ENCODE assay signal across 17 mouse cellular contexts in genomic region chr4:87936326-87936725, GRCm38 (mm10).
A peak's percentile ranks its signal among the peaks of the same experiment; 100 is the strongest.
DNase-seq lines count a peak whose midpoint lies in the region.
"Had no signal": no experiment of that assay in that cellular context is flagged by ENCODE, and none has a peak within 500 bp of the region (broad histone marks: within the 10 kb centered on the region; RNA-seq: fewer than 3 reads in every experiment).

No protein-coding gene starts in this region.

- WGBS in heart, embryonic 10.5 days: 77% methylated on average over 2 of the region's 2 CpGs
- 88% methylated on average over 2 of the region's 2 CpGs for WGBS in embryonic facial prominence, embryonic 10.5 days

- no peak overlapping the region for H3K4me3 ChIP-seq in heart, embryonic 10.5 days
- no peak overlapping the region for H3K4me3 ChIP-seq in embryonic facial prominence, embryonic 10.5 days
- H3K4me3 ChIP-seq: embryonic facial prominence, embryonic 13.5 days; forebrain, embryonic 12.5 days; liver, embryonic 13.5 days; myocyte had no signal

- no peaks in the 10 kb centered on the region for H3K36me3 ChIP-seq in heart, embryonic 10.5 days
- H3K36me3 ChIP-seq in embryonic facial prominence, embryonic 10.5 days (replicated peaks): no peaks in the 10 kb centered on the region
- H3K36me3 ChIP-seq: embryonic facial prominence, embryonic 13.5 days; forebrain, embryonic 12.5 days; liver, embryonic 13.5 days had no signal

- intact Hi-C loops in heart, postnatal 10 days (cut with DNase I): no loop called here

- peaks cover 24% of the 10 kb centered on the region for H3K4me1 ChIP-seq in heart, embryonic 10.5 days
- H3K4me1 ChIP-seq in embryonic facial prominence, embryonic 10.5 days: peaks cover 19% of the 10 kb centered on the region

- no peaks in the 10 kb centered on the region for H3K27me3 ChIP-seq in heart, embryonic 10.5 days (ENCODE audit: insufficient read depth, poor library complexity, severe bottlenecking)
- H3K27me3 ChIP-seq in embryonic facial prominence, embryonic 10.5 days (replicated peaks; ENCODE audit: low read depth, poor library complexity, severe bottlenecking): no peaks in the 10 kb centered on the region
- H3K27me3 ChIP-seq: CH12.LX; embryonic facial prominence, embryonic 13.5 days; forebrain, embryonic 12.5 days; liver, embryonic 13.5 days had no signal

- peak; percentile 6 to 12 for DNase-seq in heart, postnatal 10 days
- DNase-seq in heart, embryonic 10.5 days (ENCODE audit: low spot score): no peak
- peak; percentile 32 for DNase-seq in 3T3-L1 (ENCODE audit: low read depth, low spot score)
- DNase-seq in NIH3T3 (ENCODE audit: low read depth): peak; percentile 31
- peak; percentile 22 to 42 for DNase-seq in cerebellum, postnatal 36 days
- no peak for DNase-seq in urinary bladder, postnatal 25 days (ENCODE audit: low spot score)
- no peak for DNase-seq in embryonic facial prominence, embryonic 10.5 days (ENCODE audit: low spot score)
- DNase-seq: adrenal gland, adult 8-10 months; layer of hippocampus, adult 9-11 months; left cerebral cortex, postnatal 4 days; liver, embryonic 13.5 days; right cerebral cortex, postnatal 4 days had no signal

- no peaks in the 10 kb centered on the region for H3K9me3 ChIP-seq in heart, embryonic 10.5 days
- H3K9me3 ChIP-seq in embryonic facial prominence, embryonic 10.5 days: no peaks in the 10 kb centered on the region
- H3K9me3 ChIP-seq: embryonic facial prominence, embryonic 13.5 days; forebrain, embryonic 12.5 days; liver, embryonic 13.5 days had no signal

- H3K27ac ChIP-seq in heart, embryonic 10.5 days: no peak overlapping the region
- H3K27ac ChIP-seq in embryonic facial prominence, embryonic 10.5 days (replicated peaks): no peak overlapping the region
- H3K27ac ChIP-seq: embryonic facial prominence, embryonic 13.5 days; forebrain, embryonic 12.5 days; hindbrain, postnatal 0 days; liver, embryonic 13.5 days had no signal

Comparison
In these comparisons a context has a peak if more than half of its experiments do, and no peak if none do; other contexts are left out.
1. DNase-seq: peak in heart, postnatal 10 days (2 of 2), 3T3-L1 (single experiment), NIH3T3 (single experiment) and cerebellum, postnatal 36 days (2 of 2); none in heart, embryonic 10.5 days (single experiment), urinary bladder, postnatal 25 days (single experiment) and embryonic facial prominence, embryonic 10.5 days (single experiment).